Mouse (Mus musculus) myocyte (in vitro differentiated cells): ENCODE results near the gene Gp1bb. TPM values are rescaled to one million over a fixed set of nuclear protein-coding genes. Genes with fewer than 3 reads are reported as not detected.

Experiments
- H3K27me3 ChIP-seq: one replicate; pipeline ENCODE4 v1.6.1; 2011; ENCODE audit not compliant: control insufficient read depth, insufficient read depth, insufficient read length
- H3K36me3 ChIP-seq: one replicate; pipeline ENCODE4 v1.6.1; 2011; ENCODE audit not compliant: control insufficient read depth, insufficient read depth
- H3K4me2 ChIP-seq: one replicate; pipeline ENCODE4 v1.6.1; 2011; ENCODE audit warnings: low read depth, control low read depth
- H3K4me3 ChIP-seq: one replicate; pipeline ENCODE4 v1.5.1; 2011; ENCODE audit warnings: mild to moderate bottlenecking, control low read depth, moderate library complexity
- H3K79me2 ChIP-seq: one replicate; pipeline ENCODE4 v1.6.1; 2011; ENCODE audit not compliant: control insufficient read depth, insufficient read depth
- H3ac ChIP-seq: one replicate; pipeline ENCODE4 v1.6.1; 2011; ENCODE audit not compliant: control insufficient read depth, insufficient read length
- CEBPB ChIP-seq: IDR thresholded peaks from 2 replicates; pipeline ENCODE4 v1.6.1; 2011; ENCODE audit warnings: mild to moderate bottlenecking, moderate library complexity; ENCODE audit not compliant: poor library complexity, insufficient read depth, severe bottlenecking
- E2F4 ChIP-seq: IDR thresholded peaks from one replicate; pipeline ENCODE4 v1.6.1; 2011; ENCODE audit warnings: mild to moderate bottlenecking, control low read depth, moderate library complexity; ENCODE audit not compliant: insufficient read depth
- MAX ChIP-seq: IDR thresholded peaks from one replicate; pipeline ENCODE4 v1.6.1; 2011; ENCODE audit warnings: low read depth, mild to moderate bottlenecking, control low read depth
- MYOD1 ChIP-seq, 3 experiments: IDR thresholded peaks; one replicate each; pipeline ENCODE4 v1.6.1; 2011; ENCODE audit warnings: control low read depth in 2 of 3, low read depth in 2 of 3, mild to moderate bottlenecking in 2 of 3, moderate library complexity in 1 of 3; ENCODE audit not compliant: insufficient read length in 2 of 3, control insufficient read depth in 1 of 3
- MYOG ChIP-seq, 3 experiments: IDR thresholded peaks; one replicate each; pipeline ENCODE4 v1.6.1; 2011; ENCODE audit warnings: control low read depth in 2 of 3, low read depth in 2 of 3, mild to moderate bottlenecking in 2 of 3; ENCODE audit not compliant: insufficient read length in 2 of 3, control insufficient read depth in 1 of 3, insufficient read depth in 1 of 3
- POLR2A ChIP-seq: IDR thresholded peaks from one replicate; pipeline ENCODE4 v1.6.1; 2011; ENCODE audit warnings: low read depth, mild to moderate bottlenecking, control low read depth, moderate library complexity; ENCODE audit not compliant: insufficient read length
- POLR2AphosphoS2 ChIP-seq: IDR thresholded peaks from one replicate; pipeline ENCODE4 v1.6.1; 2011; ENCODE audit warnings: low read depth, control low read depth; ENCODE audit not compliant: insufficient read length
- REST ChIP-seq: IDR thresholded peaks from one replicate; pipeline ENCODE4 v1.6.1; 2011; ENCODE audit warnings: mild to moderate bottlenecking, control low read depth, moderate library complexity; ENCODE audit not compliant: insufficient read depth, insufficient read length
- SRF ChIP-seq: IDR thresholded peaks from one replicate; pipeline ENCODE4 v1.6.1; 2011; ENCODE audit warnings: low read depth; ENCODE audit not compliant: control insufficient read depth, insufficient read length
- TCF12 ChIP-seq: IDR thresholded peaks from one replicate; pipeline ENCODE4 v1.6.1; 2011; ENCODE audit warnings: mild to moderate bottlenecking, control low read depth; ENCODE audit not compliant: poor library complexity, insufficient read depth, severe bottlenecking
- TCF3 ChIP-seq: IDR thresholded peaks from one replicate; pipeline ENCODE4 v1.6.1; 2011; ENCODE audit warnings: low read depth, control low read depth; ENCODE audit not compliant: insufficient read length
- USF1 ChIP-seq: IDR thresholded peaks from one replicate; pipeline ENCODE4 v1.6.1; 2011; ENCODE audit warnings: low read depth, mild to moderate bottlenecking, control low read depth, moderate library complexity
- polyA plus RNA-seq: library from polyadenylated mRNA; unstranded; fragments of >200 nt; fragmentation: generic; extraction: Trizol; gene quantifications from one replicate; pipeline ENCODE4 v1.2.1, GENCODE M21; 2012; ENCODE audit warnings: missing spikeins

The Gp1bb gene
- polyA plus RNA-seq, 1 experiment, result 9.4 TPM

- Histone ChIP-seq H3K36me3 (no peaks in the 10 kb centered on the region), H3K4me2 (no peak overlapping the region), H3K4me3 (no peak overlapping the region), H3K27me3 (no peaks in the 10 kb centered on the region), H3ac (no peak overlapping the region), H3K79me2 (no peaks in the 10 kb centered on the region)
- TF ChIP-seq MAX, result no peak
- no peak for TF ChIP-seq E2F4
- no peak for TF ChIP-seq TCF12
Measured at GRCm38 (mm10) chr16:18591047-18592018, 30.9 kb downstream of the Gp1bb start.

- Histone ChIP-seq H3K4me2 (no peak within 1 kb of the TSS), H3K36me3 (no peaks in the 10 kb centered on the region), H3K27me3 (no peaks in the 10 kb centered on the region), H3ac (no peak within 1 kb of the TSS), H3K79me2 (peaks cover 9% of the 10 kb centered on the region), H3K4me3 (no peak within 1 kb of the TSS)
- no peak for TF ChIP-seq E2F4
- no peak for TF ChIP-seq REST
- no peak for TF ChIP-seq SRF
- TF ChIP-seq POLR2AphosphoS2, result no peak
Measured at GRCm38 (mm10) chr16:18589804-18590790, 32.1 kb downstream of the Gp1bb start, which contains the start of gene Tbx1. Gene Tbx1 (minus strand): TSS chr16:18590671.

- no peak overlapping the region for H3K4me2 ChIP-seq
- no peaks in the 10 kb centered on the region for H3K36me3 ChIP-seq
- no peak for TF ChIP-seq MYOD1 (IDR thresholded peaks at IDR 0.05; ENCODE audit: control insufficient read depth in 1 of 3, insufficient read length in 2 of 3, low read depth in 2 of 3)
- no peak for TF ChIP-seq SRF
- TF ChIP-seq E2F4, result no peak
- TF ChIP-seq TCF3, result no peak
- no peak for TF ChIP-seq POLR2A
- no peak for TF ChIP-seq USF1
- no peak for TF ChIP-seq POLR2AphosphoS2
- no peak for TF ChIP-seq MYOG (IDR thresholded peaks at IDR 0.05; ENCODE audit: control insufficient read depth in 1 of 3, insufficient read depth in 1 of 3, insufficient read length in 2 of 3, low read depth in 2 of 3)
- TF ChIP-seq MAX, result no peak
- no peak for TF ChIP-seq REST
- TF ChIP-seq TCF12, result no peak
- no peak for TF ChIP-seq CEBPB
- no peak overlapping the region for H3K4me3 ChIP-seq
- H3ac ChIP-seq, result no peak overlapping the region
- H3K27me3 ChIP-seq, result no peaks in the 10 kb centered on the region
- H3K79me2 ChIP-seq, result peaks cover 12% of the 10 kb centered on the region
Measured at GRCm38 (mm10) chr16:18589080-18589621, 33.1 kb downstream of the Gp1bb start.

GRCm38 (mm10) chr16:18588738-18589055 is 33.5 kb downstream of the Gp1bb start:
- Histone ChIP-seq H3K27me3 (no peaks in the 10 kb centered on the region), H3K4me3 (no peak overlapping the region), H3K36me3 (no peaks in the 10 kb centered on the region), H3K79me2 (peaks cover 12% of the 10 kb centered on the region), H3ac (no peak overlapping the region), H3K4me2 (no peak overlapping the region)
- TF ChIP-seq MAX (no peak), REST (no peak), SRF (no peak), POLR2A (no peak), E2F4 (no peak), MYOD1 (IDR thresholded peaks at IDR 0.05; ENCODE audit: control insufficient read depth in 1 of 3, insufficient read length in 2 of 3, low read depth in 2 of 3) (no peak)
